Mouse (Mus musculus): Measurements from ENCODE around the gene Tifa. TPM values are rescaled to one million over a fixed set of nuclear protein-coding genes. Genes with fewer than 3 reads are reported as not detected.

The Tifa gene
- polyA plus RNA-seq, 1 experiment from 2014 or later = 2.4 TPM

DNA sequence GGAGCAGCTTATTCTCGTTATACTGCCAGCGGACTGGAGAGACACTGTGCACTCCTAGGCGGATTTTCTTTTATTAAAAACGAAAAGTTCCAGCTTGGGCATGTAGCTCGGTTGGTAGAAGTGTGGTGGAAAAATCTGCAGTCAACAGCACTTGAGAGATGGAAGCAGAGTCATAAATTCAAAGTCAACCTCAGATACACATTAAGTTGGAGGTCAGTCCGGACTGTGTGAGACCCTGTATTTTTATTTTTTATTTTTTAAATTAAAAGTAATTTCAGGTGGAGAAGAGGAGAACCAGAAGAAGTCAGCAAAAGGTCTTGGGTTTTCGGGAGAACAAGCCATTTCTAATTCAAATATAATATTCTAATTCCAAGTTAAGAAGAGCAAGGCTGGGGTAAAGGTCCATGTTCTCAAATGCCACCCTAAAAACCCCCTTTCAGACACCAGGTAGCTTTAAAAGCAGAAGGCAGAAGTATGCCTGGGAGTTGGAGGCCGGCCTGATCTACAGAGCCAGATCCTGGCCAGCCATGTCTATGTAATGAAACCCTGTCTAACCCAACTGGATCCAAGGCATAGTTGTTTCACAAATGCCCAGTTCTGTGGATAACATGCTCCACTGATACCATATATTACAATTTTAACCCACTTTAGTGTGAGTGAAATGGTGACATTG is 48.5 kb downstream of the Tifa start:
- no peaks in the 10 kb centered on the region for H3K9me3 ChIP-seq
- H3K4me1 ChIP-seq = peaks cover 31% of the 10 kb centered on the region
- H3K27ac ChIP-seq = peak overlapping the region; percentile 95
- WGBS = 34% methylated on average over 8 of the region's 8 CpGs
- DNase-seq (ENCODE audit: extremely low spot score, low spot score) = no peak
- peaks cover 7% of the 10 kb centered on the region for H3K36me3 ChIP-seq (replicated peaks)
- H3K4me3 ChIP-seq = peak overlapping the region; percentile 88
- H3K27me3 ChIP-seq (ENCODE audit: poor library complexity, severe bottlenecking) = peaks cover 4% of the 10 kb centered on the region; the same call in 1 of the 2 replicates

DNA sequence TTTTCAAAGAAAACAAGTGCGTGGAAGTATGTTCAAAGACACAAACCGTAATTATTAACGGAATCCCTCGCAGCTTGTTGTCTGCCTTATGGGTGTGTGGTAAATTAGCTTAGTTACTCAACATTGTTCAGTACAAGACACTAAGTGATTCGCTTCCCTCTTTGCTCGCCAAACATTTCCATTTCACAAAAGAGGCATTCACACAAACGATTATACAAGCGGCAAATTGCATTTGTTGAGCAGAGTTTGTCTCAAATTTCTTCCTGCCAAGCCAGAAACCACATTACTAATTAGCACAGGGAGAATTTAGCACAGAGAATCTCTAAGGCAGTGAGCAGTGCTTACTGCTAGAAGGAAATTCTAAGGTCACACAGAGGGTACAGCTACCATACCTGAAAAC is 52.3 kb downstream of the Tifa start:
- Histone ChIP-seq H3K36me3 (replicated peaks) (no peaks in the 10 kb centered on the region), H3K4me1 (peaks cover 22% of the 10 kb centered on the region), H3K27ac (no peak overlapping the region), H3K27me3 (ENCODE audit: poor library complexity, severe bottlenecking) (peaks cover 4% of the 10 kb centered on the region; the same call in 1 of the 2 replicates), H3K9me3 (peaks cover 7% of the 10 kb centered on the region; the same call in 1 of the 2 replicates), H3K4me3 (no peak overlapping the region)
- no peak for DNase-seq (ENCODE audit: extremely low spot score, low spot score)
- 88% methylated on average over 8 of the region's 8 CpGs for WGBS

DNA sequence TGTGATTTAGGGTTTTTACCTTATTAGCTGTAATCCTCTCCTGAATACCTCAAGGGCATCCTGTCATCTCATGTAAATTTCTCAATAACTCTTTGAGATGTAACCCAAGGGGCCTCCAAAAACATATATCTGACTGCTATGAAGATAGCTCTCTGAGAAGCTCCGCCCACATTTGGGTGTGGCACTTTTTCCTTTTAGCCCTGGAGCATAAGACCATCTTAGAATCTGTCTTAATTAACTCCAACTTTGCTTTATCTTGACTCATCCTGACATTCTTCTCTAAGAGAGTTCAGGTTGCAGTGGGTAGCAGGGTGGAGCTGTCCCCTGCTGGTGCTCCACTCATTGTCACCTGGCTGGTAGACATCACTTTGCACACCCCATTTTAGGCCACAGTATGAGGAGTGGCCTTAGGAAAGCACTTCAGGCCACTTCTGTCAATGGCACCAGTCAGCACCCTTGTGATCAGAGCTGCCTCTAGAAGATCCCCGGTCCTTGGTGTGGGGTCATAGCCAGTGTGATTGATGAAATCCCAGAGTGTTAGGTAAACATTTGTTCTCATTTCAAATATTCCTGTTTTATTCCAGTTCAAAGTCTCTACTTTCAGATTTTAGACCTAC is 53.8 kb downstream of the Tifa start:
- Histone ChIP-seq H3K4me3 (no peak overlapping the region), H3K36me3 (replicated peaks) (no peaks in the 10 kb centered on the region), H3K27ac (no peak overlapping the region), H3K27me3 (ENCODE audit: poor library complexity, severe bottlenecking) (peaks cover 4% of the 10 kb centered on the region; the same call in 1 of the 2 replicates), H3K4me1 (peaks cover 14% of the 10 kb centered on the region), H3K9me3 (peaks cover 7% of the 10 kb centered on the region; the same call in 1 of the 2 replicates)
- DNase-seq (ENCODE audit: extremely low spot score, low spot score) = no peak
- 84% methylated on average over 2 of the region's 2 CpGs for WGBS

DNA sequence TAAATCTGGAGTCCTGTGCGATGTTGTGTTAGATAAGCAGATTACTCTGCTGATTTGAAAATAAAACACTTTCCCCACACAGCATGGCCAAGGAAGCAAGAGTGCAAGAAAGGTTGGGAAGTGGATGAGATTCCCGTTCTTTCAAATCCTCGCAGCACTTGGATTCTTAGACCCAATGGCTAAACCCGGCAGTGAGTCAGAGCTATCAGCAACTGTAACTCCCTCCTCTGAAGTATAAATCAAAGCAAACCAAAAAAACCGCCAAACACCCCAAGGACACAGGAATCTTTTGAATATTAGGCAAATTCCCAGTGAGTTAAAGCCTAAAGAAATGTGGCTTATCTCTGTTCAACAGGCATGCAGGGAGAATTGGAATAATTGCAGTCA is 54.3 kb downstream of the Tifa start:
- no peak for DNase-seq (ENCODE audit: extremely low spot score, low spot score)
- Histone ChIP-seq H3K27ac (no peak overlapping the region), H3K4me3 (no peak overlapping the region), H3K36me3 (replicated peaks) (no peaks in the 10 kb centered on the region), H3K27me3 (ENCODE audit: poor library complexity, severe bottlenecking) (peaks cover 4% of the 10 kb centered on the region; the same call in 1 of the 2 replicates), H3K9me3 (peaks cover 7% of the 10 kb centered on the region; the same call in 1 of the 2 replicates), H3K4me1 (peaks cover 9% of the 10 kb centered on the region; the same call in 1 of the 2 replicates)
- 84% methylated on average over 5 of the region's 5 CpGs for WGBS

DNA sequence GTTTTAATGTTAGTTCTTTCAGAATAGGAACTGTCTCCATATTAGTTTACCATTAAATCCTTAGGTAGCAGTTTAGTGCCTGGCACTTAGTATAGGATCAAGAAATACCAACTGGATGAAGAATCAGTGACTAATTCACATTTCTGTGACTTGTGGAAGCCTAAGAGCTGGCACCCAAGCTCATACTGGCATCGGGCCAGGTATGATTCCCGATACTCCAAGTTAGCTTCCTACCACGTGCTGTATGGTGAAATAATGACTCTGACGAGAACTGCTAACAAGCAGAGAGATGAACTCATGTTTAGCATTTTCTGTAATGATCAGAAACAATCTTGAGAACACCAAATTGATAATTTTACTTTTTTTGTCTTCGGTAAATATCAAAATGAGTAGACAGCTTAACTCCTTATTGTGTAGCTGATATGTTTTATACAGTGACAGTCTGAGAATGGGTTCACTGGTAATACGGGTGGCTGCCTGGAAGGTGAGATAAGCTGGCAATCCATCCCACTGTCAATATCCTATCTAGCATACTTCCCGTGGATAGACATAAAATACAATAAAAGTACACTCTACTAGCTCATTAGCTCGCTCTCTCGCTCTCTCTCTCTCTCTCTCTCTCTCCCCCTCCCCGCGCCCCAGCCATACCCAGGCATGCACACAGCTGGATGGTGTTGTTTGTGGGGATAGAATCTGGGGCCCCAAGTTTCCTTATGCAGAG is 58.6 kb downstream of the Tifa start:
- no peak for DNase-seq (ENCODE audit: extremely low spot score, low spot score)
- H3K4me3 ChIP-seq = no peak overlapping the region
- WGBS = 90% methylated on average over 11 of the region's 11 CpGs
- H3K27me3 ChIP-seq (ENCODE audit: poor library complexity, severe bottlenecking) = peaks cover 5% of the 10 kb centered on the region; the same call in 1 of the 2 replicates
- H3K27ac ChIP-seq = no peak overlapping the region
- H3K9me3 ChIP-seq = peaks cover 7% of the 10 kb centered on the region; the same call in 1 of the 2 replicates
- H3K36me3 ChIP-seq (replicated peaks) = no peaks in the 10 kb centered on the region
- H3K4me1 ChIP-seq = peaks cover 9% of the 10 kb centered on the region; the same call in 1 of the 2 replicates

DNA sequence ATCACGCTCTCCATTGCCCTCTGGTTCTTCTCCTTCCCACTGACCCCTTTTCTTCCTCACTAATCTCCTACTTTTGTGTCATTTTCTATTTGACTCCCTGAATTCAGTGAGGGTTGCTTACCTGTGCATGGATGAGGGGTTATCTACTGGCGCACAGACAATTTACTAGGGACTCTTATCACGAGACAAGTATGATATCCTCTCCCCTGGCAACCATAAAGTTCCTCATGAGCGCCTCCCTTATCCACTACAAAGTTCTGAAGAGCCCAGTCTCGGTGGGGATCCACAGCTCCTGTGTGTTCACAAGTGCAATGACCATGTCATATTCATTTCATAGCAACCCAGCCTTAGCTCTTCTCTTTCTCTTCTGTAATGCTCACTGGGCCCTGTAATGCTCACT is 60.3 kb downstream of the Tifa start:
- Histone ChIP-seq H3K4me3 (no peak overlapping the region), H3K36me3 (replicated peaks) (no peaks in the 10 kb centered on the region), H3K9me3 (peaks cover 7% of the 10 kb centered on the region; the same call in 1 of the 2 replicates), H3K27ac (no peak overlapping the region), H3K27me3 (ENCODE audit: poor library complexity, severe bottlenecking) (peaks cover 12% of the 10 kb centered on the region), H3K4me1 (peaks cover 13% of the 10 kb centered on the region)
- no peak for DNase-seq (ENCODE audit: extremely low spot score, low spot score)
- WGBS = 81% methylated on average over 5 of the region's 5 CpGs

DNA sequence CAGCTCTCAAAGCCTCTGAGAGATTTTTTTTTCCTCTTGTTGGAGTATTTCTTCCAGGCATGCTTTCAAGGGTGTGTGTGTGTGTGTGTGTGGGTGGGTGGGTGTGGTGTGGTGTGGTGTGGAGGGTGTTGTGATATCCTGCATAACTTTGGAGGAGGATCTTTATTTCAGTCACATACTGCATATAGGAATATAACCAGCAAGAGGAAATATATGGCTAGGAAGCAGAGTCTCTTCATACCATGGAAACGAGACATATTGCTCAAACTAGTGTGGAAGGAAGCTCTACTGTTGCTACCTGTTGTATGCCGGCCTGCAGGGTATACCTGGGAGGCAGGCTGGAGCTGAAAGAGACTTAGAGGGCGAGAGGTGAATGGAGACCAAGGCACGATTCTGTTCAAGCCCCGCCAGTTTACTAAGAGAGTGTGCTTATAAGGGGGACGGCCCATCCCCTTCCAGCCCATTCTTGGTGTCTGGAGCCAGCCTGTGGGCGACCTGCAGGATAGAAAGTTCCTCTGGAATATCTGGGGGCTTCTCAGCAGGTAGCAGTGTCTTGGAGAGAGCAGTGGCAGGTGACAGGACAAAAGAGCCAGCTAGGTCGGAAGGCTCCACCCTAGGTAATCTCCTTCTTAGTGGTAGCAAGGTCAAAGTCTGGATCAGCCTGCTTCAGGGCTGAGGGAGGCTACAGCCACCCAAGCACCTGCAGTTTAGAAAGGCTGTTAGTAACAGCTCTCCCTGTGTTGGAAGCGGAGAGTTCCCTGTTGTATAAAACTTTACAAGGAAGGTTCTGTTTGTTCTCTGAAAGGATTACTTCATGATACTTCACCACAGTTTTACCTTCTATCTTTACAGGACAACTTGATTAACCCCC is 61.4 kb downstream of the Tifa start:
- Histone ChIP-seq H3K36me3 (replicated peaks) (no peaks in the 10 kb centered on the region), H3K27me3 (ENCODE audit: poor library complexity, severe bottlenecking) (peaks cover 12% of the 10 kb centered on the region), H3K4me3 (no peak overlapping the region), H3K4me1 (peaks cover 9% of the 10 kb centered on the region), H3K9me3 (peaks cover 4% of the 10 kb centered on the region; the same call in 1 of the 2 replicates), H3K27ac (no peak overlapping the region)
- WGBS = 59% methylated on average over 9 of the region's 9 CpGs
- no peak for DNase-seq (ENCODE audit: extremely low spot score, low spot score)

DNA sequence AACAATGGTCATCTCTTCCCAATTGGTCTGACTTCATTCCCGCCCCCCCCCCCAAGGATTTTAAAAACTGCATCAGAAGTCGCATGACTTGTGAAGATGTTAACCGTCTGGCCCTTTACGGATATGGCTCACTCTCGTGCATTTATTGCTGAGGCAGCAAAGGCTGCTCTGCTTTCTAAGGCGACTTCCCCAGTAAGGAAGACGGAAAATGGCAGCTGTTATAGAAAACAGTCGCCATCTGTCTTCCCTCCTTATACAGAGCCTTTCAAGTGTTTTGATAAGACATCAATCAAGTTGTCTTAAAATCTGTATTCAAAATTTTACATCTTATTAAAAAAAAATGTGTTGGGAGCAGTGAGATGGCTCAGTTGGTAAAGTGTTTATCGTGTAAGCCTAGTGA is 63.1 kb downstream of the Tifa start:
- Histone ChIP-seq H3K36me3 (replicated peaks) (no peaks in the 10 kb centered on the region), H3K4me3 (no peak overlapping the region), H3K27me3 (ENCODE audit: poor library complexity, severe bottlenecking) (peaks cover 12% of the 10 kb centered on the region), H3K9me3 (no peaks in the 10 kb centered on the region), H3K27ac (no peak overlapping the region), H3K4me1 (peaks cover 9% of the 10 kb centered on the region)
- WGBS = 88% methylated on average over 9 of the region's 9 CpGs
- DNase-seq (ENCODE audit: extremely low spot score, low spot score) = no peak

DNA sequence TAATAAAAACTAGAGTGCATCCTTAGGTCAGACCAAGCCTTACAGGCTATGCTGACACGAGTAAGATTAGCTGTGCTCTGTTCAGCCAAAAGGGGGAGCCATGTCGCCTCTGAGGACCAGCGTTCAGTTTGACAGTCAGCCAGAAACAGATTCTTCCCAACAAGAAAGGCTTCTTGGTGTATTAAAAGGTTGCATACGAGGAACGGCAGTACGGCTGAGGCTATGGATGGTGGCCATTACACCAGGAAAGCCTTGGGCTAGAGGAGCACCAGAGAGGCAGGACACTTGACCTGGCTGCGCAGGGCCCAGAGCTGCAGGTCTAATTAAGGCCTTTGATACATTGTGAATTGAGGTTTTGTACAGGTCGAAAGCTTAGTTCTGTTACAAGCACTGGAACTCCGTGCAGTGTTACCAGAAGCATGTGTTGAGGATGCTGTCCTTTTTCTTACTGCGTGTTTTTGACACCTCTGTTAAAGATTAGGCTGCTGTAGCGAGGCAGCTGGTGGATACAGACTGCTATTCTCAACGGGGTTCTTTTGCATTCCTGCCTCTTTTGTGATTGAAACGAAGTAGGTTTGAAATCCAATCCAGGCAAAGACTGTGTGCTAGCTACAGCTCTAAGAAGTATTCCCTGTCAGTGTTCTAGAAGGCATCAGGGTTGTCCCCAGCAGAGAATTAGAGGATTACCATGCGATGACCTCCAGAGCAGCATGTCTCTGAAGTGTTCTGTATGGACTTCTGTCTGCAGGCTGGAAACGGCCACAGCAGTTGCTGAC is 64.0 kb downstream of the Tifa start:
- Histone ChIP-seq H3K9me3 (no peaks in the 10 kb centered on the region), H3K27ac (no peak overlapping the region), H3K4me1 (peaks cover 9% of the 10 kb centered on the region), H3K4me3 (no peak overlapping the region; the same call in 1 of the 2 replicates), H3K36me3 (replicated peaks) (no peaks in the 10 kb centered on the region), H3K27me3 (ENCODE audit: poor library complexity, severe bottlenecking) (peaks cover 12% of the 10 kb centered on the region)
- peak; percentile 48 for DNase-seq (ENCODE audit: extremely low spot score, low spot score)
- WGBS = 17% methylated on average over 15 of the region's 15 CpGs

DNA sequence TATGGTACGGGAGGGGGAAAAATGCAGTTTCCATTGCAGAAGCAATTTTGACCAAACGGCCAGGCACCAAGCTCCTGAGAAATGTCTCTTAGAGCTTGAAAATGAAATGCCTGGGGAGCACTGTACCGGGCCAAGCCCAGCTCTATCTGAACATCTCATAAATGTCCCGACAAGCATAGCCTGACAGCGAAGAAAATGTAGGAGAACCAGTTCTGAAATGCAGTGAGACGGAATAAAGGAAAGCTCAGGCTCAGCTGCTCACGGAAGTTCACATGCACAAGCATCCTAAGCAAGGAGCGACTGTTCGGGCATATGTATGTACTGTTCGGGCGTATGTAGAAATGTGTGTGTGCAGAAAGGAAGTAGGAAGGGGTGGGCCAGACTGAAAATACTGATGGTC is 71.7 kb downstream of the Tifa start:
- no peaks in the 10 kb centered on the region for H3K4me1 ChIP-seq
- no peaks in the 10 kb centered on the region for H3K36me3 ChIP-seq (replicated peaks)
- H3K9me3 ChIP-seq = no peaks in the 10 kb centered on the region
- no peak for DNase-seq (ENCODE audit: extremely low spot score, low spot score)
- H3K27me3 ChIP-seq (ENCODE audit: poor library complexity, severe bottlenecking) = no peaks in the 10 kb centered on the region
- H3K27ac ChIP-seq = no peak overlapping the region
- 91% methylated on average over 11 of the region's 11 CpGs for WGBS
- H3K4me3 ChIP-seq = no peak overlapping the region

DNA sequence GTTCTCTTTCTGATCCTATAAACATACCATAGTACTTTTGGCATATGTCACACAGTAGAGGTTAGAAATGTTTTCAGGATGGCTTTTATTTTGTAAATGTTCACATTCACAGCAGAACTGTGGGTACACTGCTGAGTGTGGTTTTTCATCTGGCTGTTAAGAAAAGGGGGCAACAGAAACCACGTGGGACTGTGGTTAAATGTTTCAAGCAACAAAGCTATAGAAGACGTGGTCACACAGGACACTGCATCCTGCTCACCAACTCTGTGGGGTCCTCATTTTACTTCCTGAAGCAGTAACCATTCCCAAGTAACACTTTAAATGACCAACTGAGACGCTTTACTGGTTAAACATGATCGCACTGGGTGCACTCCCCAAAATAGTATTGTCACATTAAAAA is 72.9 kb downstream of the Tifa start:
- Histone ChIP-seq H3K36me3 (replicated peaks) (no peaks in the 10 kb centered on the region), H3K27me3 (ENCODE audit: poor library complexity, severe bottlenecking) (no peaks in the 10 kb centered on the region), H3K27ac (no peak overlapping the region), H3K9me3 (no peaks in the 10 kb centered on the region), H3K4me3 (no peak overlapping the region), H3K4me1 (peaks cover 2% of the 10 kb centered on the region; the same call in 1 of the 2 replicates)
- 74% methylated on average over 4 of the region's 4 CpGs for WGBS
- no peak for DNase-seq (ENCODE audit: extremely low spot score, low spot score)

Measured in forebrain, embryonic 10.5 days (tissue).